Mouse (Mus musculus) cerebral cortex, adult 2 months (tissue): Measurements from ENCODE around the gene Pkm.

Source experiments
- WGBS: fragments of 180-500 bp; shearing (Covaris S2); methylation state at CpG from one replicate; pipeline ENCODE4 v1.1.7; 2018; 5-methylcytosine and 5-hydroxymethylcytosine counted together

The Pkm gene

GRCm38 (mm10) chr9:59706850-59707825 is 51.0 kb downstream of the Pkm start:
- WGBS, result 73% methylated on average over 10 of the region's 10 CpGs

GRCm38 (mm10) chr9:59709225-59709624 is 53.1 kb downstream of the Pkm start:
- WGBS, result 74% methylated on average over 3 of the region's 3 CpGs

GRCm38 (mm10) chr9:59716275-59716898 is 60.2 kb downstream of the Pkm start:
- 75% methylated on average over 7 of the region's 7 CpGs for WGBS

- 72% methylated on average over 4 of the region's 4 CpGs for WGBS
Measured at GRCm38 (mm10) chr9:59718237-59718636, 62.1 kb downstream of the Pkm start.

GRCm38 (mm10) chr9:59721144-59721543 is 65.0 kb downstream of the Pkm start:
- 80% methylated on average over 5 of the region's 5 CpGs for WGBS

- 9% methylated on average over 10 of the region's 10 CpGs for WGBS
Measured at GRCm38 (mm10) chr9:59723096-59723657, 67.0 kb downstream of the Pkm start.

GRCm38 (mm10) chr9:59723791-59724442 is 67.7 kb downstream of the Pkm start:
- WGBS, result 36% methylated on average over 8 of the region's 8 CpGs

GRCm38 (mm10) chr9:59725515-59725914 is 69.3 kb downstream of the Pkm start:
- WGBS, result 90% methylated on average over 10 of the region's 10 CpGs

GRCm38 (mm10) chr9:59727569-59728286 is 71.6 kb downstream of the Pkm start:
- WGBS, result 87% methylated on average over 11 of the region's 11 CpGs
